26 mouse cellular contexts compared by ENCODE assay signal in genomic region chr14:76428855-76429254, GRCm38 (mm10). TPM values are rescaled to one million over a fixed set of nuclear protein-coding genes. Genes with fewer than 3 reads are reported as not detected.
A peak's percentile ranks its signal among the peaks of the same experiment; 100 is the strongest.
DNase-seq lines count a peak whose midpoint lies in the region; ATAC-seq and TF ChIP-seq lines count a peak whose summit lies in the region.
"Had no signal": no experiment of that assay in that cellular context is flagged by ENCODE, and none has a peak within 500 bp of the region (broad histone marks: within the 10 kb centered on the region; RNA-seq: fewer than 3 reads in every experiment).

No protein-coding gene starts in this region.

- H3K4me1 ChIP-seq in lung, postnatal 0 days (ENCODE audit: insufficient read depth, low read depth, low read length), result no peaks in the 10 kb centered on the region
- H3K4me1 ChIP-seq in CH12.LX (ENCODE audit: control insufficient read depth in 1 of 2, insufficient read depth in 2 of 2), result no peaks in the 10 kb centered on the region
- no peaks in the 10 kb centered on the region for H3K4me1 ChIP-seq in intestine, postnatal 0 days (replicated peaks; ENCODE audit: control insufficient read depth, insufficient read depth, low read length)
- H3K4me1 ChIP-seq: stomach, embryonic 15.5 days had no signal

- no peaks in the 10 kb centered on the region for H3K27me3 ChIP-seq in lung, postnatal 0 days (replicated peaks; ENCODE audit: insufficient read depth, low read length)
- H3K27me3 ChIP-seq in CH12.LX (replicated peaks), result no peaks in the 10 kb centered on the region
- H3K27me3 ChIP-seq in intestine, postnatal 0 days (replicated peaks; ENCODE audit: control insufficient read depth, insufficient read depth, low read length), result no peaks in the 10 kb centered on the region
- H3K27me3 ChIP-seq: kidney, embryonic 15.5 days; liver, embryonic 12.5 days; midbrain, embryonic 12.5 days; stomach, embryonic 15.5 days had no signal

- no peak for ATAC-seq in lung, postnatal 0 days
- 0 out of 2 replicates have a peak, but pooled peaks have one; percentile 36 for ATAC-seq in intestine, postnatal 0 days
- ATAC-seq in megakaryocyte-erythroid progenitor cell, adult 5-6 weeks (replicated peaks; ENCODE audit: low FRiP score, low TSS enrichment, poor library complexity, severe bottlenecking), result no peak
- ATAC-seq: forebrain, embryonic 16.5 days; hindbrain, embryonic 16.5 days; liver, embryonic 12.5 days; liver, postnatal 0 days had no signal

- peaks cover 7% of the 10 kb centered on the region; the same call in 1 of the 2 replicates for H3K36me3 ChIP-seq in lung, postnatal 0 days (ENCODE audit: insufficient read depth, low read length)
- no peaks in the 10 kb centered on the region for H3K36me3 ChIP-seq in CH12.LX (replicated peaks in 1 of 2; ENCODE audit: control insufficient read depth in 1 of 2, insufficient read depth in 1 of 2, low read length in 1 of 2)
- H3K36me3 ChIP-seq in intestine, postnatal 0 days (ENCODE audit: control insufficient read depth, insufficient read depth), result peaks cover 8% of the 10 kb centered on the region

- in situ Hi-C loops in CH12.LX (cut with MboI; ENCODE audit: low pct_ligation_motif_present, low pct_unique_long_range_greater_than_20kb, low sequenced_read_pairs), result no loop called here

- H3K4me2 ChIP-seq in lung, postnatal 0 days (replicated peaks; ENCODE audit: low read depth, low read length), result no peak overlapping the region
- H3K4me2 ChIP-seq in CH12.LX (ENCODE audit: insufficient read depth, low read depth, poor library complexity, severe bottlenecking), result no peak overlapping the region
- H3K4me2 ChIP-seq in intestine, postnatal 0 days (replicated peaks; ENCODE audit: low read depth), result no peak overlapping the region
- H3K4me2 ChIP-seq: kidney, embryonic 15.5 days; liver, embryonic 12.5 days; midbrain, embryonic 12.5 days; stomach, embryonic 15.5 days had no signal

- 74% methylated on average over 2 of the region's 2 CpGs for WGBS in lung, postnatal 0 days
- WGBS in intestine, postnatal 0 days, result 36% methylated on average over 2 of the region's 2 CpGs

- H3K9me3 ChIP-seq in lung, postnatal 0 days (ENCODE audit: low read length), result no peaks in the 10 kb centered on the region
- H3K9me3 ChIP-seq in CH12.LX (replicated peaks; ENCODE audit: low read length), result no peaks in the 10 kb centered on the region
- no peaks in the 10 kb centered on the region for H3K9me3 ChIP-seq in intestine, postnatal 0 days (ENCODE audit: control insufficient read depth)
- H3K9me3 ChIP-seq: kidney, embryonic 15.5 days; liver, embryonic 12.5 days; midbrain, embryonic 12.5 days; stomach, embryonic 15.5 days had no signal

- no peak for TF ChIP-seq RAD21 in CH12.LX (IDR thresholded peaks at IDR 0.05; ENCODE audit: low read depth, low read length)

- TF ChIP-seq CTCF in lung, postnatal 0 days (IDR thresholded peaks at IDR 0.05), result no peak
- no peak for TF ChIP-seq CTCF in CH12.LX (conservative IDR thresholded peaks at IDR 0.05 in 1 of 2, IDR thresholded peaks at IDR 0.05 in 1 of 2; ENCODE audit: low read depth in 2 of 2, low read length in 2 of 2)
- no peak for TF ChIP-seq CTCF in intestine, postnatal 0 days (IDR thresholded peaks at IDR 0.05; ENCODE audit: low read depth)

- H3K4me3 ChIP-seq in lung, postnatal 0 days (ENCODE audit: low read depth, low read length), result no peak overlapping the region
- H3K4me3 ChIP-seq in CH12.LX (replicated peaks in 1 of 3; ENCODE audit: low read depth in 2 of 3, low read length in 2 of 3, poor library complexity in 1 of 3), result no peak overlapping the region
- no peak overlapping the region for H3K4me3 ChIP-seq in intestine, postnatal 0 days (ENCODE audit: low read depth, low read length)
- H3K4me3 ChIP-seq: erythroblast, embryonic 14.5 days; gastrocnemius, adult 2 months; kidney, embryonic 15.5 days; liver, embryonic 12.5 days; midbrain, embryonic 12.5 days; stomach, embryonic 15.5 days had no signal

- dilution Hi-C loops in CH12.LX (cut with MboI; ENCODE audit: extremely low pct_ligation_motif_present, extremely low pct_unique_long_range_greater_than_20kb, low sequenced_read_pairs), result no loop called here

- no peak for TF ChIP-seq POLR2A in CH12.LX (IDR thresholded peaks at IDR 0.05; ENCODE audit: low read depth, low read length)

- no peaks in the 10 kb centered on the region for H3K79me2 ChIP-seq in CH12.LX (replicated peaks; ENCODE audit: control insufficient read depth, extremely low read depth, insufficient read depth, poor library complexity, severe bottlenecking)

- H3K9ac ChIP-seq in lung, postnatal 0 days (replicated peaks; ENCODE audit: low read depth), result no peak overlapping the region
- no peak overlapping the region for H3K9ac ChIP-seq in CH12.LX (ENCODE audit: insufficient read depth, low read depth)
- H3K9ac ChIP-seq in intestine, postnatal 0 days (ENCODE audit: low read depth, low read length), result no peak overlapping the region
- H3K9ac ChIP-seq: kidney, embryonic 15.5 days; liver, embryonic 12.5 days; liver, postnatal 0 days; midbrain, embryonic 12.5 days; stomach, embryonic 15.5 days had no signal

- no peak overlapping the region for H3K27ac ChIP-seq in lung, postnatal 0 days (ENCODE audit: low read length)
- no peak overlapping the region for H3K27ac ChIP-seq in CH12.LX (ENCODE audit: insufficient read depth, low read depth)
- no peak overlapping the region for H3K27ac ChIP-seq in intestine, postnatal 0 days (ENCODE audit: low read depth, low read length)
- H3K27ac ChIP-seq: gastrocnemius, adult 2 months; kidney, embryonic 15.5 days; liver, embryonic 12.5 days; midbrain, embryonic 12.5 days; stomach, embryonic 15.5 days had no signal

- peak; percentile 31 to 38 for DNase-seq in lung, adult 18-20 months
- DNase-seq in lung, postnatal 0 days (ENCODE audit: low spot score), result no peak
- DNase-seq in CH12.LX (ENCODE audit: extremely low read depth), result peak; percentile 3
- peak; percentile 39 to 52 for DNase-seq in monocyte, adult 2 months (ENCODE audit: low read depth in 1 of 2, low spot score in 2 of 2)
- no peak for DNase-seq in ovary, postnatal 36 days (ENCODE audit: low spot score)
- no peak for DNase-seq in thymus, postnatal 36 days
- DNase-seq: adrenal gland, adult 8-10 months; B cell, adult 2 months; cerebellum, adult 9-10 months; gastrocnemius, adult 2 months; gastrocnemius, postnatal 36 days; heart, postnatal 14 days; kidney, adult 11 months; left cerebral cortex, postnatal 4 days; liver, postnatal 0 days; right cerebral cortex, postnatal 25 days; thymus, postnatal 14 days had no signal

- no peak for TF ChIP-seq EP300 in lung, postnatal 0 days (IDR thresholded peaks at IDR 0.05)
- TF ChIP-seq EP300 in CH12.LX (IDR thresholded peaks at IDR 0.05; ENCODE audit: low read length), result no peak

TF ChIP-seq in CH12.LX, 34 proteins besides CTCF, POLR2A, EP300 and RAD21:
- TF ChIP-seq UBTF (IDR thresholded peaks at IDR 0.05; ENCODE audit: low read depth, low read length) (no peak), RCOR1 (conservative IDR thresholded peaks at IDR 0.05; ENCODE audit: low read depth, low read length) (no peak), BHLHE40 (IDR thresholded peaks at IDR 0.05; ENCODE audit: low read depth, low read length) (no peak), KAT2A (IDR thresholded peaks at IDR 0.05; ENCODE audit: insufficient replicate concordance, low read length) (no peak), SIN3A (IDR thresholded peaks at IDR 0.05; ENCODE audit: low read length) (no peak), TCF12 (IDR thresholded peaks at IDR 0.05; ENCODE audit: low read depth, low read length) (no peak), TBP (conservative IDR thresholded peaks at IDR 0.05; ENCODE audit: low read depth, low read length) (no peak)

RNA-seq across cellular contexts. Expression of gene Tsc22d1, which starts 14.1 kb away (rescaled TPM):
- polyA plus RNA-seq in lung, postnatal 0 days (2015; fragmentation: Nextera tagmentation; extraction: Ambion mirVana), result 534 and 635 TPM in 2 replicates
- total RNA-seq in CH12.LX (2012; rRNA removed) (0.25 TPM in 2 replicates), CH12.LX (2014; rRNA removed) (0.89 and 1.3 TPM in 2 replicates)
- polyA plus RNA-seq in CH12.LX (2012; ENCODE audit: insufficient read length, low read depth), result 0.69 and 0.93 TPM in 2 replicates
- polyA plus RNA-seq in intestine, postnatal 0 days (2015; fragmentation: Nextera tagmentation; extraction: Ambion mirVana), result 265 and 272 TPM in 2 replicates
- 75.8 and 78.0 TPM in 2 replicates for total RNA-seq in megakaryocyte-erythroid progenitor cell, adult 5-6 weeks (2014; fragmentation: Nextera tagmentation)
- total RNA-seq in megakaryocyte-erythroid progenitor cell, adult 5-6 weeks (2017), result 104 and 116 TPM in 2 replicates

Comparison
In these comparisons a context has a peak if more than half of its experiments do, and no peak if none do; other contexts are left out.
1. DNase-seq: peak in lung, adult 18-20 months (2 of 2), CH12.LX (single experiment) and monocyte, adult 2 months (2 of 2); none in lung, postnatal 0 days (single experiment), ovary, postnatal 36 days (single experiment) and thymus, postnatal 36 days (0 of 2).
2. RNA of gene Tsc22d1, which starts 14.1 kb away (polyA plus RNA-seq): 534 to 635 TPM in lung, postnatal 0 days and 265 to 272 TPM in intestine, postnatal 0 days; 0.69 to 0.93 TPM in CH12.LX; every median in the first group is over 100 times any median in the second.